Comparison of ENCODE assay signal across 8 mouse cellular contexts in the genomic region with DNA sequence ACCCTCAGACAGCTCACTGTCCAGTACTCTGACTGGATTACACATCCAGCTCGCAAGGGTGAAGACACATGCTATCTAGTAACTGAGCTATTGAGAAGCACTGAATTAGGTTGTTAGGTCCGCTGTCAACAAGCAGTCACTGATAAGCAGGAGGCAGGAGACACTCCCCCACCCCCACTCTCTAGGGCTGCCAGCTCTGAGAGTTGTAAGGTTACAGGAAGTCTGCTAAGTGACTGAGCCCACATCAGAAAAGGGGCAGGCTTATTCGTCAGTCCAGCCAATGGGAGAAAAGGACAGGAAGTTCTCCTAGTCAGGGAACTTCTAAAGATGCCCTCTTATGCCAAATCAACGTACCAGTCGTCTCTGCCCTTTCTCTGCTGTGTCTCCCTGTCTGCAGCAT.
DNase-seq lines count a peak whose midpoint lies in the region; ATAC-seq and TF ChIP-seq lines count a peak whose summit lies in the region.

No protein-coding gene starts in this region.

- no peak overlapping the region for H3K27ac ChIP-seq in embryonic facial prominence, embryonic 11.5 days (replicated peaks; ENCODE audit: low read depth, low read length)
- peak overlapping the region; percentile 83 for H3K27ac ChIP-seq in intestine, postnatal 0 days (ENCODE audit: low read depth, low read length)

- ATAC-seq in embryonic facial prominence, embryonic 11.5 days (replicated peaks; ENCODE audit: insufficient number of reproducible peaks, low FRiP score, low TSS enrichment, low read depth) = 0 out of 2 replicates have a peak, but pooled peaks have one; percentile 29
- ATAC-seq in intestine, postnatal 0 days = peak; percentile 69

- no peaks in the 10 kb centered on the region for H3K36me3 ChIP-seq in embryonic facial prominence, embryonic 11.5 days (replicated peaks; ENCODE audit: control insufficient read depth, insufficient read depth, low read depth, low read length)
- no peaks in the 10 kb centered on the region for H3K36me3 ChIP-seq in intestine, postnatal 0 days (ENCODE audit: control insufficient read depth, insufficient read depth)

- no peak overlapping the region for H3K4me2 ChIP-seq in embryonic facial prominence, embryonic 11.5 days (ENCODE audit: low read depth, low read length)
- peak overlapping the region; percentile 37 for H3K4me2 ChIP-seq in intestine, postnatal 0 days (replicated peaks; ENCODE audit: low read depth)

- no peak for TF ChIP-seq CTCF in intestine, postnatal 0 days (IDR thresholded peaks at IDR 0.05; ENCODE audit: low read depth)

- no peaks in the 10 kb centered on the region for H3K9me3 ChIP-seq in embryonic facial prominence, embryonic 11.5 days (replicated peaks; ENCODE audit: control insufficient read depth, low read length)
- H3K9me3 ChIP-seq in intestine, postnatal 0 days (ENCODE audit: control insufficient read depth) = no peaks in the 10 kb centered on the region

- WGBS in embryonic facial prominence, embryonic 11.5 days = 31% methylated on average over 5 of the region's 5 CpGs
- WGBS in intestine, postnatal 0 days = 13% methylated on average over 5 of the region's 5 CpGs

- no peak overlapping the region for H3K9ac ChIP-seq in embryonic facial prominence, embryonic 11.5 days (replicated peaks; ENCODE audit: low read length)
- H3K9ac ChIP-seq in intestine, postnatal 0 days (ENCODE audit: low read depth, low read length) = peak overlapping the region; percentile 17; the same call in 1 of the 2 replicates

- H3K4me3 ChIP-seq in embryonic facial prominence, embryonic 11.5 days (ENCODE audit: low read depth, low read length) = no peak overlapping the region
- no peak overlapping the region for H3K4me3 ChIP-seq in intestine, postnatal 0 days (ENCODE audit: low read depth, low read length)

- H3K27me3 ChIP-seq in embryonic facial prominence, embryonic 11.5 days (ENCODE audit: control insufficient read depth, insufficient read depth, low read length) = no peaks in the 10 kb centered on the region
- H3K27me3 ChIP-seq in intestine, postnatal 0 days (replicated peaks; ENCODE audit: control insufficient read depth, insufficient read depth, low read length) = no peaks in the 10 kb centered on the region

- H3K4me1 ChIP-seq in embryonic facial prominence, embryonic 11.5 days (ENCODE audit: control insufficient read depth, insufficient read depth, low read length) = no peaks in the 10 kb centered on the region; the same call in 1 of the 2 replicates
- peaks cover 26% of the 10 kb centered on the region; the same call in 1 of the 2 replicates for H3K4me1 ChIP-seq in intestine, postnatal 0 days (replicated peaks; ENCODE audit: control insufficient read depth, insufficient read depth, low read length)

- peak; percentile 53 for DNase-seq in ovary, adult 18-20 months (ENCODE audit: low spot score)
- no peak for DNase-seq in ovary, postnatal 14 days (ENCODE audit: low spot score)
- peak; percentile 55 for DNase-seq in embryonic facial prominence, embryonic 11.5 days (ENCODE audit: low spot score)
- DNase-seq in lung, postnatal 10 days = peak; percentile 87
- DNase-seq in thymus, postnatal 14 days = peak; percentile 77
- no peak for DNase-seq in cerebellum, adult 8-10 months
- no peak for DNase-seq in layer of hippocampus, postnatal 36 days

Comparison
In these comparisons a context has a peak if more than half of its experiments do, and no peak if none do; other contexts are left out.
1. DNase-seq: peak in ovary, adult 18-20 months (single experiment), embryonic facial prominence, embryonic 11.5 days (single experiment), lung, postnatal 10 days (single experiment) and thymus, postnatal 14 days (single experiment); none in ovary, postnatal 14 days (single experiment), cerebellum, adult 8-10 months (single experiment) and layer of hippocampus, postnatal 36 days (0 of 2).